Comparison of ENCODE assay signal across 17 mouse cellular contexts in the genomic region with DNA sequence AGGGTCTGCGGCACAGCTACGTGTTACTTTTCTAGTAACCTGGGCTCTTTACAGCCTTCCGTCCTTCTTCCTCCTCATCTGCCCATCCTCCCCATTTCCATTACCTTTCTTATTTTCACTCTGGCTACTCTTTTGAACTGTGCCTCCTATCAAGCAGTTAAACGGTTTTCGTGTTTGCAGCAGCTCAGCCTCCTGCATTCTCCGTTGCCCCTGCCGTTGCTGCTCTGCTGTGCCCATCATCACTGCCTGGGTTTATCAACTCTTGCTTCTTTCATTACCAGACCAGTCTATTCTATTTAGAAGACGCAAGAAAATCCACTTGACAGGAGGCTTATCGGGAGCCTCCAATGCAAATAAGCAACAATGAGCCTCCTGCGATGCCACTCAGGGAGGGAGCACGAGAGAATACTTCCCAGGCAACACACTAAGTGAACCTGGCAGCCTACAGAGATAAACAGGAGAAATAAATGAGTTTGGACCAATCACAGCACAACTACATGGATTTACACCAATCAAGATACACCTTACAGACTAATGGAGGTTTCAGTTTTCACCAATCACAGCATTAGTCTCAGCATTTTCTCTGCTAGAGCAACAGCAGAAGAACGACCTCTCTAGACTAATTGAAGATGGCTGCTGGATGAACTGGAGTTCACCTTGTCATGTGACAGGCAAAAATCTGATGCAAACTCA.
DNase-seq lines count a peak whose midpoint lies in the region; ATAC-seq and TF ChIP-seq lines count a peak whose summit lies in the region.
"Had no signal": no experiment of that assay in that cellular context is flagged by ENCODE, and none has a peak within 500 bp of the region (broad histone marks: within the 10 kb centered on the region; RNA-seq: fewer than 3 reads in every experiment).

No protein-coding gene starts in this region.

- no peaks in the 10 kb centered on the region for H3K36me3 ChIP-seq in forebrain, postnatal 0 days (ENCODE audit: insufficient read depth)
- no peaks in the 10 kb centered on the region for H3K36me3 ChIP-seq in forebrain, embryonic 11.5 days (ENCODE audit: control insufficient read depth, insufficient read depth, low read length)
- no peaks in the 10 kb centered on the region for H3K36me3 ChIP-seq in ES-E14 (ENCODE audit: control insufficient read depth, insufficient read depth, low read length, poor library complexity, severe bottlenecking)
- H3K36me3 ChIP-seq in hindbrain, postnatal 0 days (ENCODE audit: insufficient read depth, low read length) = no peaks in the 10 kb centered on the region
- H3K36me3 ChIP-seq: embryonic facial prominence, embryonic 12.5 days; neural tube, embryonic 13.5 days had no signal

- in situ Hi-C loops in ES-E14 (cut with MboI; ENCODE audit: low sequenced_read_pairs in 2 of 2, unreplicated experiment in 2 of 2) = no loop called here

- no peak for TF ChIP-seq CTCF in forebrain, postnatal 0 days (IDR thresholded peaks at IDR 0.05; ENCODE audit: low read depth)
- no peak for TF ChIP-seq CTCF in hindbrain, postnatal 0 days (IDR thresholded peaks at IDR 0.05; ENCODE audit: low read depth)

- H3K4me3 ChIP-seq in forebrain, postnatal 0 days (ENCODE audit: low read depth, low read length) = no peak overlapping the region
- no peak overlapping the region for H3K4me3 ChIP-seq in forebrain, embryonic 11.5 days (ENCODE audit: low read depth, low read length)
- peak overlapping the region in 1 of 2 experiments; percentile 18; a peak in 2 of 4 replicates for H3K4me3 ChIP-seq in ES-E14 (ENCODE audit: insufficient read depth in 1 of 2, low read depth in 1 of 2, low read length in 2 of 2, poor library complexity in 1 of 2, severe bottlenecking in 1 of 2)
- H3K4me3 ChIP-seq in hindbrain, postnatal 0 days (ENCODE audit: low read length) = no peak overlapping the region
- H3K4me3 ChIP-seq: embryonic facial prominence, embryonic 12.5 days; neural tube, embryonic 13.5 days had no signal

- ATAC-seq in forebrain, postnatal 0 days = peak; percentile 71
- no peak for ATAC-seq in forebrain, embryonic 11.5 days (replicated peaks; ENCODE audit: low FRiP score)
- ATAC-seq in hindbrain, postnatal 0 days = peak; percentile 87

- H3K27me3 ChIP-seq in forebrain, postnatal 0 days (ENCODE audit: insufficient read depth, low read length) = no peaks in the 10 kb centered on the region
- no peaks in the 10 kb centered on the region for H3K27me3 ChIP-seq in forebrain, embryonic 11.5 days (ENCODE audit: control insufficient read depth, insufficient read depth, low read length)
- H3K27me3 ChIP-seq in hindbrain, postnatal 0 days (ENCODE audit: insufficient read depth, low read length) = no peaks in the 10 kb centered on the region
- H3K27me3 ChIP-seq: embryonic facial prominence, embryonic 12.5 days; neural tube, embryonic 13.5 days had no signal

- no peak for DNase-seq in forebrain, postnatal 0 days
- no peak for DNase-seq in forebrain, embryonic 11.5 days (ENCODE audit: low spot score)
- DNase-seq in ES-E14 (ENCODE audit: low read depth, low spot score) (peak; percentile 4), liver (no peak)
- peak; percentile 8 for DNase-seq in hindbrain, postnatal 0 days (ENCODE audit: low spot score)
- DNase-seq in retina, postnatal 1 day = peak; percentile 56
- DNase-seq in adrenal gland, adult 18-20 months (ENCODE audit: low spot score in 2 of 2) = no peak
- DNase-seq: cerebellum, adult 11 months; cerebellum, postnatal 36 days; heart, adult 18-20 months; layer of hippocampus, postnatal 36 days; left cerebral cortex, postnatal 4 days; lung, postnatal 10 days; thymus, postnatal 4 days had no signal

- no peak overlapping the region for H3K4me2 ChIP-seq in forebrain, postnatal 0 days (ENCODE audit: low read depth)
- H3K4me2 ChIP-seq in forebrain, embryonic 11.5 days (ENCODE audit: low read depth, low read length, severe bottlenecking) = no peak overlapping the region
- peak overlapping the region; percentile 30; the same call in 1 of the 2 replicates for H3K4me2 ChIP-seq in hindbrain, postnatal 0 days (ENCODE audit: low read depth, low read length)
- H3K4me2 ChIP-seq: embryonic facial prominence, embryonic 12.5 days; neural tube, embryonic 13.5 days had no signal

- no peak overlapping the region for H3K9ac ChIP-seq in forebrain, postnatal 0 days
- no peak overlapping the region for H3K9ac ChIP-seq in forebrain, embryonic 11.5 days (ENCODE audit: low read length)
- peak overlapping the region; percentile 36; the same call in 1 of the 2 replicates for H3K9ac ChIP-seq in ES-E14 (ENCODE audit: insufficient read depth, low read depth, low read length, poor library complexity, severe bottlenecking)
- no peak overlapping the region for H3K9ac ChIP-seq in hindbrain, postnatal 0 days (replicated peaks; ENCODE audit: low read length)
- H3K9ac ChIP-seq: embryonic facial prominence, embryonic 12.5 days; liver, embryonic 14.5 days; neural tube, embryonic 13.5 days had no signal

- no peaks in the 10 kb centered on the region for H3K9me3 ChIP-seq in forebrain, postnatal 0 days (ENCODE audit: low read length)
- no peaks in the 10 kb centered on the region for H3K9me3 ChIP-seq in forebrain, embryonic 11.5 days (ENCODE audit: control insufficient read depth, low read length)
- H3K9me3 ChIP-seq in ES-E14 (ENCODE audit: control insufficient read depth, insufficient read depth, low read depth, low read length) = no peaks in the 10 kb centered on the region
- no peaks in the 10 kb centered on the region for H3K9me3 ChIP-seq in hindbrain, postnatal 0 days (ENCODE audit: low read length)
- H3K9me3 ChIP-seq: neural tube, embryonic 13.5 days had no signal

- WGBS in forebrain, postnatal 0 days = 79% methylated on average over 12 of the region's 12 CpGs
- whole genome bisulfite sequencing in forebrain, embryonic 11.5 days = 87% methylated on average over 12 of the region's 12 CpGs
- WGBS in hindbrain, postnatal 0 days = 70% methylated on average over 12 of the region's 12 CpGs

- H3K27ac ChIP-seq in forebrain, postnatal 0 days (ENCODE audit: low read depth, low read length) = no peak overlapping the region
- no peak overlapping the region for H3K27ac ChIP-seq in forebrain, embryonic 11.5 days (ENCODE audit: low read depth, low read length)
- peak overlapping the region; percentile 83 for H3K27ac ChIP-seq in ES-E14 (ENCODE audit: insufficient read depth, low read depth, low read length, poor library complexity, severe bottlenecking)
- H3K27ac ChIP-seq in hindbrain, postnatal 0 days = no peak overlapping the region
- H3K27ac ChIP-seq: embryonic facial prominence, embryonic 12.5 days; liver, embryonic 14.5 days; neural tube, embryonic 13.5 days had no signal

- no peaks in the 10 kb centered on the region for H3K4me1 ChIP-seq in forebrain, postnatal 0 days (ENCODE audit: insufficient read depth)
- H3K4me1 ChIP-seq in forebrain, embryonic 11.5 days (replicated peaks; ENCODE audit: control insufficient read depth, insufficient read depth, low read length) = no peaks in the 10 kb centered on the region
- H3K4me1 ChIP-seq in ES-E14 (ENCODE audit: control insufficient read depth in 2 of 2, insufficient read depth in 2 of 2, low read length in 2 of 2, poor library complexity in 1 of 2) = peaks cover 0 to 7% of the 10 kb centered on the region in 2 experiments; a peak in 2 of 4 replicates
- H3K4me1 ChIP-seq in hindbrain, postnatal 0 days (ENCODE audit: insufficient read depth, low read length) = no peaks in the 10 kb centered on the region
- H3K4me1 ChIP-seq: embryonic facial prominence, embryonic 12.5 days; neural tube, embryonic 13.5 days had no signal

TF ChIP-seq in ES-E14, 5 proteins besides CTCF, POLR2A, EP300 and RAD21:
- TF ChIP-seq ZC3H11A (IDR thresholded peaks at IDR 0.05; ENCODE audit: borderline replicate concordance, low read depth, low read length) = no peak
- TF ChIP-seq MAFK (IDR thresholded peaks at IDR 0.05; ENCODE audit: insufficient read depth, low read depth, low read length) = no peak
- no peak for TF ChIP-seq HCFC1 (IDR thresholded peaks at IDR 0.05; ENCODE audit: borderline replicate concordance, insufficient read depth, low read length)
- no peak for TF ChIP-seq ZNF384 (IDR thresholded peaks at IDR 0.05; ENCODE audit: low read depth, low read length)
- no peak for TF ChIP-seq CHD2 (IDR thresholded peaks at IDR 0.05; ENCODE audit: low read depth, low read length)

Comparison
In these comparisons a context has a peak if more than half of its experiments do, and no peak if none do; other contexts are left out.
1. DNase-seq: peak in ES-E14 (single experiment), hindbrain, postnatal 0 days (single experiment) and retina, postnatal 1 day (single experiment); none in forebrain, postnatal 0 days (single experiment), forebrain, embryonic 11.5 days (single experiment), liver (single experiment) and adrenal gland, adult 18-20 months (0 of 2).